Mouse (Mus musculus) forebrain, embryonic 12.5 days (tissue): ENCODE data around the gene Wfdc1. TPM values are rescaled to one million over a fixed set of nuclear protein-coding genes. Genes with fewer than 3 reads are reported as not detected.

Experiments
- ATAC-seq: fragments of 200-750 bp; cut with Nextera tagmentation; 2 replicates; pipeline ENCODE4 v1.8.0; 2017; ENCODE audit warnings: moderate TSS enrichment; ENCODE audit not compliant: low FRiP score
- H3K27ac ChIP-seq: fragments of 300-500 bp; sonication (generic); 2 replicates; pipeline ENCODE4 v1.5.1; 2016; ENCODE audit warnings: mild to moderate bottlenecking
- H3K27me3 ChIP-seq: fragments of 300-500 bp; sonication (generic); 2 replicates; pipeline ENCODE4 v1.6.1; 2016; ENCODE audit warnings: mild to moderate bottlenecking
- H3K36me3 ChIP-seq: fragments of 300-500 bp; sonication (generic); replicated peaks from 2 replicates; pipeline ENCODE4 v1.6.1; 2016; ENCODE audit warnings: mild to moderate bottlenecking
- H3K4me1 ChIP-seq: fragments of 300-500 bp; sonication (generic); 2 replicates; pipeline ENCODE4 v1.6.1; 2016
- H3K4me2 ChIP-seq: fragments of 300-500 bp; sonication (generic); 2 replicates; pipeline ENCODE4 v1.6.1; 2016; ENCODE audit warnings: mild to moderate bottlenecking, moderate library complexity
- H3K4me3 ChIP-seq: fragments of 300-500 bp; sonication (generic); replicated peaks from 2 replicates; pipeline ENCODE4 v1.5.1; 2016; ENCODE audit warnings: mild to moderate bottlenecking
- H3K9ac ChIP-seq: fragments of 300-500 bp; sonication (generic); 2 replicates; pipeline ENCODE4 v1.6.1; 2016; ENCODE audit warnings: mild to moderate bottlenecking
- H3K9me3 ChIP-seq: fragments of 300-500 bp; sonication (generic); 2 replicates; pipeline ENCODE4 v1.6.1; 2016
- WGBS: fragments of 180-500 bp; shearing (Covaris S2); methylation state at CpG from one replicate; pipeline ENCODE4 v1.1.7; 2016; 5-methylcytosine and 5-hydroxymethylcytosine counted together
- polyA plus RNA-seq: library from polyadenylated mRNA; unstranded; fragments of >200 nt; fragmentation: Nextera tagmentation; extraction: Ambion mirVana; gene quantifications from 2 replicates; pipeline ENCODE4 v1.2.1, GENCODE M21; 2016

Gene Wfdc1
- polyA plus RNA-seq, 1 experiment from 2014 or later: 1.0 TPM

- Histone ChIP-seq H3K36me3 (no peaks in the 10 kb centered on the region), H3K9me3 (no peaks in the 10 kb centered on the region), H3K4me1 (no peaks in the 10 kb centered on the region), H3K4me2 (no peak overlapping the region), H3K4me3 (no peak overlapping the region), H3K9ac (no peak overlapping the region), H3K27ac (no peak overlapping the region), H3K27me3 (no peaks in the 10 kb centered on the region)
- WGBS: 64% methylated on average over 6 of the region's 6 CpGs
- no peak for ATAC-seq
Observed at GRCm38 (mm10) chr8:119722348-119722747, 56.2 kb downstream of the Wfdc1 start.

GRCm38 (mm10) chr8:119723676-119724075 is 57.5 kb downstream of the Wfdc1 start:
- Histone ChIP-seq H3K27me3 (0 out of 2 replicates have a peak, but pooled peaks cover 4% of the 10 kb centered on the region), H3K4me2 (no peak overlapping the region), H3K4me3 (no peak overlapping the region), H3K36me3 (no peaks in the 10 kb centered on the region), H3K9ac (no peak overlapping the region), H3K9me3 (no peaks in the 10 kb centered on the region), H3K4me1 (no peaks in the 10 kb centered on the region), H3K27ac (no peak overlapping the region)
- ATAC-seq: no peak
- 76% methylated on average over 4 of the region's 4 CpGs for WGBS

- H3K36me3 ChIP-seq: no peaks in the 10 kb centered on the region
- no peak for ATAC-seq
- H3K4me3 ChIP-seq: no peak overlapping the region
- H3K27me3 ChIP-seq: 0 out of 2 replicates have a peak, but pooled peaks cover 4% of the 10 kb centered on the region
- no peaks in the 10 kb centered on the region for H3K4me1 ChIP-seq
- WGBS: 80% methylated on average over 6 of the region's 6 CpGs
- no peaks in the 10 kb centered on the region for H3K9me3 ChIP-seq
- no peak overlapping the region for H3K27ac ChIP-seq
- H3K9ac ChIP-seq: no peak overlapping the region
- no peak overlapping the region for H3K4me2 ChIP-seq
Observed at GRCm38 (mm10) chr8:119724596-119724995, 58.4 kb downstream of the Wfdc1 start.

- WGBS: 95% methylated on average over 8 of the region's 8 CpGs
- ATAC-seq: no peak
Observed at GRCm38 (mm10) chr8:119727093-119727492, 60.9 kb downstream of the Wfdc1 start.

GRCm38 (mm10) chr8:119728351-119728895 is 62.3 kb downstream of the Wfdc1 start:
- no peak for ATAC-seq
- 89% methylated on average over 8 of the region's 8 CpGs for WGBS
- H3K27ac ChIP-seq: no peak overlapping the region
- H3K27me3 ChIP-seq: 0 out of 2 replicates have a peak, but pooled peaks cover 7% of the 10 kb centered on the region
- no peak overlapping the region for H3K4me3 ChIP-seq
- H3K9ac ChIP-seq: no peak overlapping the region
- H3K4me2 ChIP-seq: no peak overlapping the region
- no peaks in the 10 kb centered on the region for H3K36me3 ChIP-seq
- H3K4me1 ChIP-seq: no peaks in the 10 kb centered on the region
- no peaks in the 10 kb centered on the region for H3K9me3 ChIP-seq

More at GRCm38 (mm10) chr8:119727093-119727492, 60.9 kb downstream of the Wfdc1 start:
- H3K27me3 ChIP-seq: 0 out of 2 replicates have a peak, but pooled peaks cover 4% of the 10 kb centered on the region
- no peak overlapping the region for H3K9ac ChIP-seq
- H3K4me2 ChIP-seq: no peak overlapping the region
- H3K27ac ChIP-seq: no peak overlapping the region
- no peak overlapping the region for H3K4me3 ChIP-seq
- H3K9me3 ChIP-seq: no peaks in the 10 kb centered on the region
- no peaks in the 10 kb centered on the region for H3K36me3 ChIP-seq
- no peaks in the 10 kb centered on the region for H3K4me1 ChIP-seq

- no peak overlapping the region for H3K27ac ChIP-seq
- 74% methylated on average over 13 of the region's 13 CpGs for WGBS
- H3K4me2 ChIP-seq: no peak overlapping the region
- H3K4me1 ChIP-seq: no peaks in the 10 kb centered on the region
- H3K9ac ChIP-seq: no peak overlapping the region
- H3K9me3 ChIP-seq: no peaks in the 10 kb centered on the region
- no peak for ATAC-seq
- no peak overlapping the region for H3K4me3 ChIP-seq
- no peaks in the 10 kb centered on the region for H3K36me3 ChIP-seq
- 0 out of 2 replicates have a peak, but pooled peaks cover 7% of the 10 kb centered on the region for H3K27me3 ChIP-seq
Observed at GRCm38 (mm10) chr8:119732072-119732471, 65.9 kb downstream of the Wfdc1 start.

GRCm38 (mm10) chr8:119736348-119736917 is 70.3 kb downstream of the Wfdc1 start:
- no peak overlapping the region for H3K4me2 ChIP-seq

GRCm38 (mm10) chr8:119737093-119737900 is 71.1 kb downstream of the Wfdc1 start:
- ATAC-seq: no peak
- Histone ChIP-seq H3K27me3 (0 out of 2 replicates have a peak, but pooled peaks cover 2% of the 10 kb centered on the region), H3K4me3 (no peak overlapping the region), H3K27ac (no peak overlapping the region), H3K9ac (no peak overlapping the region), H3K4me1 (peaks cover 5% of the 10 kb centered on the region; the same call in 1 of the 2 replicates), H3K9me3 (no peaks in the 10 kb centered on the region), H3K36me3 (no peaks in the 10 kb centered on the region), H3K4me2 (no peak overlapping the region)
- 79% methylated on average over 11 of the region's 11 CpGs for WGBS

More at GRCm38 (mm10) chr8:119736348-119736917, 70.3 kb downstream of the Wfdc1 start:
- Histone ChIP-seq H3K27ac (no peak overlapping the region), H3K27me3 (0 out of 2 replicates have a peak, but pooled peaks cover 2% of the 10 kb centered on the region), H3K9ac (no peak overlapping the region), H3K9me3 (no peaks in the 10 kb centered on the region), H3K4me3 (no peak overlapping the region), H3K4me1 (peaks cover 5% of the 10 kb centered on the region; the same call in 1 of the 2 replicates), H3K36me3 (no peaks in the 10 kb centered on the region)
- no peak for ATAC-seq
- 87% methylated on average over 10 of the region's 10 CpGs for WGBS

Other genes with a start within 250 kb of the Wfdc1 start
- gene Osgin1, start 232.2 kb upstream of the Wfdc1 start, polyA plus RNA-seq: 0.13 and 0.65 TPM in 2 replicates
- gene Necab2, start 219.6 kb upstream of the Wfdc1 start, polyA plus RNA-seq: 14.6 and 15.4 TPM in 2 replicates
- 0.20 TPM in 1 of 2 replicates, not detected in the other for gene Slc38a8, start 164.7 kb upstream of the Wfdc1 start, polyA plus RNA-seq
- gene Mbtps1, start 107.6 kb upstream of the Wfdc1 start, polyA plus RNA-seq: 89.7 and 92.4 TPM in 2 replicates
- gene Hsdl1, start 91.2 kb upstream of the Wfdc1 start, polyA plus RNA-seq: 97.2 and 102 TPM in 2 replicates
- 0.21 and 0.26 TPM in 2 replicates for gene Dnaaf1, start 91.1 kb upstream of the Wfdc1 start, polyA plus RNA-seq
- 14.7 and 15.9 TPM in 2 replicates for gene Taf1c, start 61.1 kb upstream of the Wfdc1 start, polyA plus RNA-seq
- 0.09 and 0.13 TPM in 2 replicates for gene Adad2, start 53.6 kb upstream of the Wfdc1 start, polyA plus RNA-seq
- 0.06 and 0.08 TPM in 2 replicates for gene Kcng4, start 30.7 kb upstream of the Wfdc1 start, polyA plus RNA-seq
- 0.26 and 0.87 TPM in 2 replicates for gene Atp2c2, start 33.6 kb downstream of the Wfdc1 start, polyA plus RNA-seq
- 10.9 and 12.7 TPM in 2 replicates for gene Tldc1, start 112.1 kb downstream of the Wfdc1 start, polyA plus RNA-seq
- gene Cotl1, start 174.2 kb downstream of the Wfdc1 start, polyA plus RNA-seq: 148 and 282 TPM in 2 replicates
- gene Klhl36, start 195.9 kb downstream of the Wfdc1 start, polyA plus RNA-seq: 9.9 and 10.9 TPM in 2 replicates
- gene Usp10, start 244.0 kb downstream of the Wfdc1 start, polyA plus RNA-seq: 167 and 176 TPM in 2 replicates
- 5.6 TPM in 1 of 2 replicates, not detected in the other for gene Gm20388, start 244.5 kb downstream of the Wfdc1 start, polyA plus RNA-seq